Mouse (Mus musculus) heart, postnatal 0 days (tissue): ENCODE results near the gene Kcnn1. TPM values are rescaled to one million over a fixed set of nuclear protein-coding genes. Genes with fewer than 3 reads are reported as not detected.
A peak's percentile ranks its signal among the peaks of the same experiment; 100 is the strongest.

Experiments used
- ATAC-seq: fragments of 200-750 bp; cut with Nextera tagmentation; 2 replicates; pipeline ENCODE4 v1.8.0; 2017; ENCODE audit warnings: low read depth, moderate number of reproducible peaks, moderate library complexity; ENCODE audit not compliant: insufficient read depth
- DNase-seq: peaks from one replicate; pipeline ENCODE4 v3.0.0-alpha.2; 2016; ENCODE audit warnings: low spot score
- H3K27ac ChIP-seq: fragments of 300-500 bp; sonication (generic); 2 replicates; pipeline ENCODE4 v1.5.1; 2014; ENCODE audit warnings: low read depth, mild to moderate bottlenecking
- H3K27me3 ChIP-seq: fragments of 300-500 bp; sonication (generic); 2 replicates; pipeline ENCODE4 v1.6.1; 2014; ENCODE audit warnings: low read length, mixed read lengths; ENCODE audit not compliant: control insufficient read depth, insufficient read depth
- H3K36me3 ChIP-seq: fragments of 300-500 bp; sonication (generic); replicated peaks from 2 replicates; pipeline ENCODE4 v1.6.1; 2014; ENCODE audit warnings: low read length, mixed read lengths; ENCODE audit not compliant: control insufficient read depth, insufficient read depth
- H3K4me1 ChIP-seq: fragments of 300-500 bp; sonication (generic); 2 replicates; pipeline ENCODE4 v1.6.1; 2014; ENCODE audit warnings: antibody characterized with exemption; ENCODE audit not compliant: control insufficient read depth, insufficient read depth
- H3K4me2 ChIP-seq: fragments of 300-500 bp; sonication (generic); 2 replicates; pipeline ENCODE4 v1.6.1; 2014; ENCODE audit warnings: low read depth, mild to moderate bottlenecking, low read length, moderate library complexity
- H3K4me3 ChIP-seq: fragments of 300-500 bp; sonication (generic); 2 replicates; pipeline ENCODE4 v1.5.1; 2014; ENCODE audit warnings: low read depth, low read length
- H3K9ac ChIP-seq: fragments of 300-500 bp; sonication (generic); replicated peaks from 2 replicates; pipeline ENCODE4 v1.6.1; 2014; ENCODE audit warnings: low read depth, low read length, mixed read lengths
- H3K9me3 ChIP-seq: fragments of 300-500 bp; sonication (generic); replicated peaks from 2 replicates; pipeline ENCODE4 v1.6.1; 2016; ENCODE audit warnings: low read length; ENCODE audit not compliant: control insufficient read depth
- CTCF ChIP-seq: IDR thresholded peaks from 2 replicates; pipeline ENCODE4 v1.5.1; 2016; ENCODE audit warnings: antibody characterized with exemption, control low read depth, low read depth
- EP300 ChIP-seq: IDR thresholded peaks from 2 replicates; pipeline ENCODE4 v1.6.1; 2016; ENCODE audit warnings: antibody characterized with exemption, low read depth
- WGBS: fragments of 180-500 bp; shearing (Covaris S2); extraction: QIAGEN DNeasy Blood & Tissue Kit; methylation state at CpG from one replicate; pipeline ENCODE4 v1.1.7; 2014; 5-methylcytosine and 5-hydroxymethylcytosine counted together
- polyA plus RNA-seq: library from polyadenylated mRNA; unstranded; fragments of >200 nt; fragmentation: Nextera tagmentation; extraction: Ambion mirVana; gene quantifications from 2 replicates; pipeline ENCODE4 v1.2.1, GENCODE M21; 2015
- total RNA-seq: library from RNA; depleted of rRNA; stranded (reverse); fragments of >200 nt; gene quantifications from 2 replicates; pipeline ENCODE4 v1.2.3, GENCODE M21; 2014; ENCODE audit warnings: low replicate concordance

The Kcnn1 gene
- total and polyA plus RNA-seq, 2 experiments from 2014 or later, result 3.4 to 25.2 TPM

GRCm38 (mm10) chr8:70868559-70869198, 5.6 kb upstream of the Kcnn1 start:
- H3K36me3 ChIP-seq, result peaks cover 6% of the 10 kb centered on the region; the same call in 1 of the 2 replicates
- no peak overlapping the region for H3K4me3 ChIP-seq
- TF ChIP-seq EP300 (no peak), CTCF (no peak)
- H3K4me1 ChIP-seq, result peaks cover 12% of the 10 kb centered on the region; the same call in 1 of the 2 replicates
- no peak overlapping the region for H3K27ac ChIP-seq
- no peak for ATAC-seq
- no peak overlapping the region for H3K9ac ChIP-seq
- no peak overlapping the region for H3K4me2 ChIP-seq
- H3K27me3 ChIP-seq, result 0 out of 2 replicates have a peak, but pooled peaks cover 1% of the 10 kb centered on the region
- DNase-seq, result no peak
- no peaks in the 10 kb centered on the region for H3K9me3 ChIP-seq
- WGBS, result 48% methylated on average over 39 of the region's 40 CpGs

GRCm38 (mm10) chr8:70866566-70866965, 3.5 kb upstream of the Kcnn1 start:
- peaks cover 12% of the 10 kb centered on the region; the same call in 1 of the 2 replicates for H3K4me1 ChIP-seq
- H3K9me3 ChIP-seq, result no peaks in the 10 kb centered on the region
- no peak for DNase-seq
- H3K36me3 ChIP-seq, result peaks cover 6% of the 10 kb centered on the region; the same call in 1 of the 2 replicates
- H3K9ac ChIP-seq, result no peak overlapping the region
- no peak for ATAC-seq
- no peak overlapping the region for H3K4me3 ChIP-seq
- no peak overlapping the region; the same call in 1 of the 2 replicates for H3K4me2 ChIP-seq
- 86% methylated on average over 7 of the region's 7 CpGs for WGBS
- no peak overlapping the region for H3K27ac ChIP-seq
- peaks cover 16% of the 10 kb centered on the region; the same call in 1 of the 2 replicates for H3K27me3 ChIP-seq
- TF ChIP-seq CTCF (no peak), EP300 (no peak)

- H3K36me3 ChIP-seq, result peaks cover 6% of the 10 kb centered on the region; the same call in 1 of the 2 replicates
- peaks cover 16% of the 10 kb centered on the region; the same call in 1 of the 2 replicates for H3K27me3 ChIP-seq
- H3K9me3 ChIP-seq, result no peaks in the 10 kb centered on the region
- H3K27ac ChIP-seq, result peak overlapping the region; percentile 23
- TF ChIP-seq CTCF (no peak), EP300 (0 out of 2 replicates have a peak, but pooled peaks have one; percentile 36)
- 5% methylated on average over 12 of the region's 12 CpGs for WGBS
- peaks cover 12% of the 10 kb centered on the region; the same call in 1 of the 2 replicates for H3K4me1 ChIP-seq
- DNase-seq, result no peak
- no peak overlapping the region for H3K9ac ChIP-seq
- no peak for ATAC-seq
- peak overlapping the region; percentile 83 for H3K4me2 ChIP-seq
- H3K4me3 ChIP-seq, result peak overlapping the region; percentile 63
These were observed 3.0 kb upstream of the Kcnn1 start for GRCm38 (mm10) chr8:70866001-70866520.

DNA sequence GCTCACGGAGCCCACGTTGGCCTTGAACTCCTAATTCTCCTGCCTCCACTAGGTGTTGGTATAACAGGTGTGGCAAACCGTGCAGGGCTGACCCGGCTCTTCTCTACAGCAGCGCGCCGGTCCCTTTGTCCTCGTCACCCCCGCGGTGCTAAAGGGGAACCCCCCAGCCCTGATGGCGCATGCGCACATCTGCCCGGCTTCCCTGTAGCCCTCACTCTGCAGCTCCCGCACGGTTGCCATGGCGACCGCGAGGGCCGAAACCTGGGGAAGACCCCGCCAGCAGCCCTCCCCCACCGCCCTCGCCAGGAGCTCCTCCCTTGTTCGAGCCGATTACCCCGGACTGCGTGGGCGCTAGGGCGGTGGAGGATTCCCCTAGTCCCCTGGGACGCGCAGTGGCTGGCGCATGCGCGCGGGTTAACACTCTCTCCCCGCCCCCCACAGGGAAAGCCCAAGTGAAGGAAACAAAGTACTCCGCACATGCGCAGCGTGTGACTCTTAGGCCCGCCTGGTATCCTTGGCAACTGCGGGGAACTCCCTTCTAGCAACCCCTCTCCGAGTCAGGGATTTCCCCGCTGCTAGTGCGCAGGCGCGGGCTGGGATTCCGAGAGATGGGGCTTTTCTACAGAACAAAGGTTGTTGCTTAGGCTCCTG, 2.4 kb upstream of the Kcnn1 start:
- Histone ChIP-seq H3K27ac (peak overlapping the region; percentile 78), H3K4me3 (peak overlapping the region; percentile 63), H3K9me3 (no peaks in the 10 kb centered on the region), H3K4me1 (peaks cover 12% of the 10 kb centered on the region; the same call in 1 of the 2 replicates), H3K9ac (peak overlapping the region; percentile 44), H3K27me3 (peaks cover 16% of the 10 kb centered on the region; the same call in 1 of the 2 replicates), H3K4me2 (peak overlapping the region; percentile 83), H3K36me3 (peaks cover 6% of the 10 kb centered on the region; the same call in 1 of the 2 replicates)
- ATAC-seq (peak; percentile 91), DNase-seq (peak; percentile 99)
- WGBS, result under 1% methylated on average over 46 of the region's 46 CpGs
- TF ChIP-seq EP300 (no peak), CTCF (no peak)

GRCm38 (mm10) chr8:70864712-70865221, 1.7 kb upstream of the Kcnn1 start:
- 3% methylated on average over 24 of the region's 24 CpGs for WGBS
- Histone ChIP-seq H3K9me3 (no peaks in the 10 kb centered on the region), H3K36me3 (peaks cover 6% of the 10 kb centered on the region; the same call in 1 of the 2 replicates), H3K4me2 (peak overlapping the region; percentile 83), H3K9ac (peak overlapping the region; percentile 63; the same call in 1 of the 2 replicates), H3K4me1 (peaks cover 12% of the 10 kb centered on the region; the same call in 1 of the 2 replicates), H3K27me3 (peaks cover 16% of the 10 kb centered on the region; the same call in 1 of the 2 replicates), H3K27ac (peak overlapping the region; percentile 78), H3K4me3 (peak overlapping the region; percentile 63)
- DNase-seq, result no peak
- TF ChIP-seq EP300 (no peak), CTCF (no peak)
- 0 out of 2 replicates have a peak, but pooled peaks have one; percentile 1 for ATAC-seq
